Mouse (Mus musculus) ES-E14 (cell line): ENCODE data around the gene Ush2a.

ENCODE experiments used
- CHD2 ChIP-seq: IDR thresholded peaks from 2 replicates; pipeline ENCODE4 v1.6.1; 2014; ENCODE audit warnings: mild to moderate bottlenecking, low read depth, low read length, inconsistent platforms
- HCFC1 ChIP-seq: IDR thresholded peaks from 2 replicates; pipeline ENCODE4 v1.6.1; 2012; ENCODE audit warnings: low read length, inconsistent platforms, borderline replicate concordance; ENCODE audit not compliant: insufficient read depth
- MAFK ChIP-seq: IDR thresholded peaks from 2 replicates; pipeline ENCODE4 v1.6.1; 2014; ENCODE audit warnings: mild to moderate bottlenecking, low read depth, low read length, inconsistent platforms; ENCODE audit not compliant: insufficient read depth

- TF ChIP-seq CHD2 (0 out of 2 replicates have a peak, but pooled peaks have one; percentile 20), MAFK (no peak), HCFC1 (no peak)
These were observed 751.2 kb downstream of the Ush2a start for GRCm38 (mm10) chr1:189012846-189013586.
